Mouse (Mus musculus) stomach, embryonic 15.5 days (tissue): ENCODE measurements around the gene Wbp2. TPM values are rescaled to one million over a fixed set of nuclear protein-coding genes. Genes with fewer than 3 reads are reported as not detected.

Experiments
- ATAC-seq: fragments of 200-750 bp; cut with Nextera tagmentation; 2 replicates; pipeline ENCODE4 v1.8.0; 2017; ENCODE audit warnings: low read depth, moderate number of reproducible peaks, moderate TSS enrichment; ENCODE audit not compliant: insufficient read depth, low FRiP score
- H3K27ac ChIP-seq: fragments of 300-500 bp; sonication (generic); 2 replicates; pipeline ENCODE4 v1.5.1; 2015; ENCODE audit warnings: mild to moderate bottlenecking, inconsistent platforms
- H3K27me3 ChIP-seq: fragments of 300-500 bp; sonication (generic); replicated peaks from 2 replicates; pipeline ENCODE4 v1.6.1; 2015; ENCODE audit warnings: inconsistent platforms
- H3K36me3 ChIP-seq: fragments of 300-500 bp; sonication (generic); 2 replicates; pipeline ENCODE4 v1.6.1; 2015; ENCODE audit warnings: inconsistent platforms
- H3K4me1 ChIP-seq: fragments of 300-500 bp; sonication (generic); 2 replicates; pipeline ENCODE4 v1.6.1; 2015; ENCODE audit warnings: inconsistent platforms
- H3K4me2 ChIP-seq: fragments of 300-500 bp; sonication (generic); 2 replicates; pipeline ENCODE4 v1.6.1; 2015; ENCODE audit warnings: mild to moderate bottlenecking, inconsistent platforms
- H3K4me3 ChIP-seq: fragments of 300-500 bp; sonication (generic); replicated peaks from 2 replicates; pipeline ENCODE4 v1.5.1; 2015; ENCODE audit warnings: inconsistent platforms
- H3K9ac ChIP-seq: fragments of 300-500 bp; sonication (generic); 2 replicates; pipeline ENCODE4 v1.6.1; 2015; ENCODE audit warnings: inconsistent platforms
- H3K9me3 ChIP-seq: fragments of 300-500 bp; sonication (generic); 2 replicates; pipeline ENCODE4 v1.6.1; 2016; ENCODE audit warnings: inconsistent platforms
- WGBS: fragments of 180-500 bp; shearing (Covaris S2); methylation state at CpG from one replicate; pipeline ENCODE4 v1.1.7; 2015; 5-methylcytosine and 5-hydroxymethylcytosine counted together
- polyA plus RNA-seq: library from polyadenylated mRNA; unstranded; fragments of >200 nt; fragmentation: Nextera tagmentation; extraction: Ambion mirVana; gene quantifications from 2 replicates; pipeline ENCODE4 v1.2.1, GENCODE M21; 2015

Gene Wbp2
- polyA plus RNA-seq, 1 experiment from 2014 or later: 70.4 TPM

DNA sequence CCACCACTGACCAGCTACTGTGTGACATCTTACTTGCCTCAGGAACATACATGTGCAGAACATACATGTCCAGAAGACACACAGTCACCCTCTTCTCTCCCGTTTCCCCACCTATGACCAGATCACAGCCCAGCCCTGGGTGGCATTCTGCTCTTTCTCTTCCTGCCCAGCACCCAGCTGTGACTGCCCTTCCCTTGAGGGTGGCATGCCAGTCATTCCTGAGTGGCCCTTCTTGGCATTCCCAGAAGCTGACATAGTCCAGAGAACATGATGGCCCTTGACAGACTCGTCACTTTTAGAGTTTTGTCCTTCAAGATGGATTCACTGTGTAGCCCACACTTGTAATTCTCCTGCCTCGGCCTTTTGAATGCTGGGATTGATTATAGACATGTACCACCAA, 14.2 kb downstream of the Wbp2 start:
- Histone ChIP-seq H3K9me3 (no peaks in the 10 kb centered on the region), H3K36me3 (no peaks in the 10 kb centered on the region), H3K4me3 (no peak overlapping the region), H3K4me1 (0 out of 2 replicates have a peak, but pooled peaks cover 10% of the 10 kb centered on the region), H3K27me3 (no peaks in the 10 kb centered on the region), H3K4me2 (no peak overlapping the region), H3K9ac (no peak overlapping the region), H3K27ac (no peak overlapping the region)
- WGBS: 68% methylated on average over 3 of the region's 3 CpGs
- ATAC-seq: no peak

DNA sequence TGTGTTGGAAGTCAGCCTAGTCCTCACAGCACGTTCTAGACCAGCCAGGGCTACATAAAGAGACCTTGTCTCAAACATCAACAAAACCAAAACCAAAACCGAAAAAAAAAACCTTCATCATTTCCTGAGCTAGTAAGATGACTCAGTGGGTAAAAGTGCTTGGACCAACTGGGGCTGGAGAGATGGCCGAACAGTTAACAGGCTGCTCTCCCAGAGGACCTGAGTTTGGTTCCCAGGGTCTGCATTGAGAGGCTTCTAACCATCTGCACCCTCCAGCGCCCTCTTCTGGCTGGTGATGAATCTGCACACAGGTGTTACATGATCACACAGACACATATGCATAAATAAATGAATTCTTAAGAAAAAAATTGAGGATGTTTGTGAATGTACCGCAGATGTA, 15.3 kb downstream of the Wbp2 start:
- Histone ChIP-seq H3K27me3 (no peaks in the 10 kb centered on the region), H3K27ac (no peak overlapping the region), H3K4me3 (no peak overlapping the region), H3K36me3 (no peaks in the 10 kb centered on the region), H3K9ac (no peak overlapping the region), H3K9me3 (no peaks in the 10 kb centered on the region), H3K4me2 (no peak overlapping the region), H3K4me1 (0 out of 2 replicates have a peak, but pooled peaks cover 3% of the 10 kb centered on the region)
- no peak for ATAC-seq
- WGBS: 58% methylated on average over 5 of the region's 5 CpGs

DNA sequence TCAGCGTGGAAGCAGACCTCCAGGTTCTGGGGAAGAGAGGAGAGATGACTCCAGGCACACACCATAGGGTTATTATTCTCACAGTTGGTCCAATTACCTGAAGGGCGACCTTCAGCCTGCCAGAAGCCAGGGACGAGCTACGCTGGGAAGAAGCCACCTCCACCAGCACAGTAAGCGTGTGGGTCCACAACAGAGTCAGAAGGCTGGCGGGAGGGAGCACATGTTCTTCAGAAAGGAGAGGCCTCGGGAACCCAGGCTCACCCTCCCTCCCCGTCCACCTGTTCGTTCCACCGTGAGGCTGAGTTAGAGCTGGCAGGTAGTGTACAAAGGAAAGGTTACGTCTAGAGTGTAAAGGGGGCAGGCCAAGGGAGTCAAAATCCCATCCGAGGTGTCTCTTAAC, 21.4 kb downstream of the Wbp2 start:
- no peak overlapping the region for H3K4me3 ChIP-seq
- 81% methylated on average over 12 of the region's 12 CpGs for WGBS
- peaks cover 4% of the 10 kb centered on the region; the same call in 1 of the 2 replicates for H3K36me3 ChIP-seq
- no peaks in the 10 kb centered on the region for H3K4me1 ChIP-seq
- H3K4me2 ChIP-seq: no peak overlapping the region
- no peak overlapping the region for H3K27ac ChIP-seq
- no peak for ATAC-seq
- H3K27me3 ChIP-seq: no peaks in the 10 kb centered on the region
- no peaks in the 10 kb centered on the region for H3K9me3 ChIP-seq
- no peak overlapping the region for H3K9ac ChIP-seq

DNA sequence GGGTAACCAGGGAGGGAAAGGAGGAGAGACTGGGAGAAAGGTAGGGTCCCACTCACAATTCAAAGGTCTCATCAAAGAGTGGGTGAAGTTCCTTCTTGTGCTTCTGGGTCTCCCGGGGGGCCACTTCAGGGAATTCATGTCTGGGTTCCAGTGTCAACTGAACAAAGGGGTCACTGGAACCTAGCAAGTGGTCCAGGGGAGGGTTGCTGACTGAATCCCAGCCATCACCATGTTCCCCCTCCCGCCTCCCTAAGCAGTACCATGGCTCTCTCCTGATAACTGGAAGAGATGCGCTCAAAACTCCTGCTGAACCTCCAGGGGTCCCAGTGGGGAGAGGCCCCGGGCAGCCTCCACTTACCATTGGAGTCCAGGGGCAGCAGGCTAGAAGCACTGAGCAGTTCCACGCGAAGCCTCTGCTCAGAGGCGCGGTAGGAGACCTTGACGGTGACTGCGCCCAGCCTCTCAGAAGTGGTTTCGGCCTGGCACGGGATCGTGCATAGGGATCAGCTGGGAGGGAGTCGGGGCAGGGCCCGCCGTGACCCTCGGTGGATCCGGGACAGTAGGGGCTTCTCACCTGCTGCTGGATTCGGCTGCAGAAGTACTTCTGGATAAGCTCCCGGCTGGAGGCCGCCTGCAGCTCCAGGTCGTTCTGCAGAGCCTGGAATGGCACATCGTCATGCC, 22.5 kb downstream of the Wbp2 start:
- H3K4me1 ChIP-seq: no peaks in the 10 kb centered on the region
- no peak overlapping the region for H3K9ac ChIP-seq
- no peaks in the 10 kb centered on the region for H3K27me3 ChIP-seq
- H3K4me2 ChIP-seq: no peak overlapping the region
- H3K36me3 ChIP-seq: peaks cover 13% of the 10 kb centered on the region
- ATAC-seq: no peak
- H3K4me3 ChIP-seq: no peak overlapping the region
- no peaks in the 10 kb centered on the region for H3K9me3 ChIP-seq
- WGBS: 59% methylated on average over 23 of the region's 23 CpGs
- no peak overlapping the region for H3K27ac ChIP-seq

DNA sequence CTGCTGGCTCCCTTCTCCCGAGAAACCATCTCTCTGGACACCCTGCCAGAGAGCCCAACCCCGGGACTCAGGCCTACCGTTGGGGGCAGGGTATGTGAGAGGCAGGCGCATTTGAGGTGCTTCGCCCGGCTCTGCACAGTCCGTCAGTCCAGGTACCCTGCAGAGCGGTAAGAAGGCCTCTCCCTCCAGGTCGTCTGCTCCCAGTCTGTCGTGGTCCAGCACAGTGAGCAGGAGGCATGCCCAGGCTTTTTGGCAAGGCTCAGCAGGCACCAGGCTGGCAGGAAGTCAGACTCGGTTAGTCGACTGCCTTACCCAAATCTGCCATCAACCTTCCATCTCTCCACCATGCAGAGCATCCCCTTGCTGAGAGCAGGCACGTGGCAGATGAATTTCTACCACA, 23.2 kb downstream of the Wbp2 start:
- no peak for ATAC-seq
- 66% methylated on average over 13 of the region's 13 CpGs for WGBS
- Histone ChIP-seq H3K9me3 (no peaks in the 10 kb centered on the region), H3K36me3 (peaks cover 20% of the 10 kb centered on the region), H3K27ac (no peak overlapping the region), H3K4me2 (no peak overlapping the region), H3K4me3 (no peak overlapping the region), H3K27me3 (no peaks in the 10 kb centered on the region), H3K9ac (no peak overlapping the region), H3K4me1 (no peaks in the 10 kb centered on the region)

DNA sequence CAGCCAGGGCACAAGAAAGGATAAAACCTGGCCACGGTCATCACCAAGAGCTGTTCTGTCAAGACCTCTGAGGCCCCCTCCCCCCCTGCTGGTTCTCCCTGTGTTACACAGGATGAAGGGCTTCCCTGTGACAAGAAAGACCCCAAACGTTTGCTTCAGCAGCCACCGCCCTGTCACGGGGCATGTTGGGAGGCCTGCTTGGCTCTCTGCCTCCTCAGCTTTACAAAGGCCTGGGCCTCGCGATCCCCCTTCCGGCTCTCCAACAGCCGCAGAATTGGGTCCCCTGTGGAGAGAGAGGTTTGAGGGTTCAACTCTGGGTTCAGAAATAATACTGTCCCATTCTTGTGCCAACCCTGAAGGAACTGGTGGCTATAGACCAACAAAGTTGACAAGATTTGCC, 24.3 kb downstream of the Wbp2 start:
- Histone ChIP-seq H3K4me3 (no peak overlapping the region), H3K4me2 (no peak overlapping the region), H3K9ac (no peak overlapping the region), H3K9me3 (no peaks in the 10 kb centered on the region), H3K4me1 (no peaks in the 10 kb centered on the region), H3K27me3 (no peaks in the 10 kb centered on the region), H3K36me3 (peaks cover 30% of the 10 kb centered on the region), H3K27ac (no peak overlapping the region)
- WGBS: 65% methylated on average over 8 of the region's 8 CpGs
- ATAC-seq: no peak

DNA sequence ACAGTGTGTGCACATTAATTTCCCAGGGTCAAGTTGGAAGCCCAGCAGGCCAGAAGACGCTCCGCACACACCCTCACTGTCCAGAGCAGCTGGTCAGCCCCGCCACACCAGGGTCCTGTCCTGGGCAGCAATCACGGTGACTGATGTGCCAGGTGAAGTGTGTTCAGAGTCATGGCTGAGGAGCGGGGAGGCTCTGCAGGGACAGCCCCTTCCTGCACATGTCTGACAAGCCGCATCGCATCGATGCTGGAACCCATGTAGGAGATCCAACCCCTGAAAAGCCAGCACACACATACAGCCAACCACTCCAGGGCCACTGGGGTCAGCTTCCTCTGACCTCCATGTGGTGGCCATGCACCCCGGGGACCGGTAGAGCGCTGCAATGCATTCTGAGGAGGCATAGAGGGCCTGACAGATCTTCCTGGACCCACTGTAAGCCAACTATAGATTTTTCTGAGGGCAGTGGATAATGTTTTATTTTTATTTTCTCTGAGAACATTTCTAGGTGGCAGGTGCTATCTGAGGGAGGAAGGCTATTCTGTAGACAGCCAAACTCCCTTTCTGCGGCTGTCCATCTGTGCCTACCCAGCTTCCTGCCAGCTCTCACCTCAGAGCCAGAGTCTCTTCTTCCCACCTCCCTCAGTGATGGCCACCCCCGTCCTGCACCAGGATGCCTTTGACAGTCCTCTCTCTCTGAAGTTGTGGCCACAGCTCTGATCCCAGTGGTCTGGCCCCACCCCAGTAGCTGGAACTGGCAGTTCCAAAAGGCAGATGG, 25.0 kb downstream of the Wbp2 start:
- H3K27me3 ChIP-seq: no peaks in the 10 kb centered on the region
- H3K4me3 ChIP-seq: no peak overlapping the region
- no peak overlapping the region for H3K27ac ChIP-seq
- no peaks in the 10 kb centered on the region for H3K9me3 ChIP-seq
- no peaks in the 10 kb centered on the region for H3K4me1 ChIP-seq
- 84% methylated on average over 13 of the region's 13 CpGs for WGBS
- peaks cover 37% of the 10 kb centered on the region for H3K36me3 ChIP-seq
- no peak overlapping the region for H3K9ac ChIP-seq
- no peak for ATAC-seq
- no peak overlapping the region for H3K4me2 ChIP-seq

DNA sequence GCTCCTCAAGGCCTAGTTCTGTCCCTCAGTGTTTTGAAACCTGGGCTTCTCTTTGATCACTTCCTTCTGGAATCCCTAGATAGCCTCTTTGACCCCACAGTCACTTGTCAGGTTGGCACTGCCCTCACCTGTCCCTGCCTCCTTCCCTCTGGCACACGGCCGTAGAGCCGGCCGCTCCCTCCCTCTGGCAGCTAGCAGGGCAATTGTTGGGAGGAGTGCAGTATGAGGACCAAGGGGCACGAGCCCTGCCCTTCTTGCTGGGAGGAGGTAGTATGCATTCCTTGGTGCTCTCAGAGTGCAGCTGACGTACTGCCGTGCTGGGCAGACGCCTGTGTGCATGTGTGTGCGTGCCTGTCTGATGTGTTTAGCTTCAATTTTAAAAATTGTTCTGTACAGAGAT, 26.2 kb downstream of the Wbp2 start:
- Histone ChIP-seq H3K27me3 (no peaks in the 10 kb centered on the region), H3K27ac (no peak overlapping the region), H3K9me3 (no peaks in the 10 kb centered on the region), H3K4me2 (no peak overlapping the region), H3K36me3 (peaks cover 47% of the 10 kb centered on the region), H3K4me3 (no peak overlapping the region), H3K9ac (no peak overlapping the region), H3K4me1 (no peaks in the 10 kb centered on the region)
- ATAC-seq: no peak; the same call in 1 of the 2 replicates
- WGBS: 65% methylated on average over 9 of the region's 9 CpGs

DNA sequence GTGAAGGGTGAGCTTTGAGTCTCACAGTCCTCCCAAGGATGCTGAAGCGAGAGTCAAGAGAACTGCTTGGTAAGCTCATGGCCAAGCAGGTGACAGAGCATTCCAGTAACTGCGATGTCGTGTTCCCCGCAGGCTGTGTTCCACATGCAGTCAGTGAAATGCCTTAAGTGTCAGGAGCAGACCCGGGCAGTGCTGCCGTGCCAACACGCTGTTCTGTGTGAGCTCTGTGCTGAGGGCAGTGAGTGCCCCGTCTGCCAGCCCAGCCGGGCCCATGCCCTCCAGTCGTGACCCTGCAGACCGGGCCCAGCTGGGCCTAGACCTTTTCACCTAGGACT, 27.1 kb downstream of the Wbp2 start:
- no peak for ATAC-seq
- Histone ChIP-seq H3K27ac (no peak overlapping the region), H3K9me3 (no peaks in the 10 kb centered on the region), H3K27me3 (no peaks in the 10 kb centered on the region), H3K4me3 (no peak overlapping the region), H3K36me3 (peaks cover 55% of the 10 kb centered on the region), H3K9ac (no peak overlapping the region), H3K4me2 (no peak overlapping the region), H3K4me1 (no peaks in the 10 kb centered on the region)
- 89% methylated on average over 11 of the region's 11 CpGs for WGBS

DNA sequence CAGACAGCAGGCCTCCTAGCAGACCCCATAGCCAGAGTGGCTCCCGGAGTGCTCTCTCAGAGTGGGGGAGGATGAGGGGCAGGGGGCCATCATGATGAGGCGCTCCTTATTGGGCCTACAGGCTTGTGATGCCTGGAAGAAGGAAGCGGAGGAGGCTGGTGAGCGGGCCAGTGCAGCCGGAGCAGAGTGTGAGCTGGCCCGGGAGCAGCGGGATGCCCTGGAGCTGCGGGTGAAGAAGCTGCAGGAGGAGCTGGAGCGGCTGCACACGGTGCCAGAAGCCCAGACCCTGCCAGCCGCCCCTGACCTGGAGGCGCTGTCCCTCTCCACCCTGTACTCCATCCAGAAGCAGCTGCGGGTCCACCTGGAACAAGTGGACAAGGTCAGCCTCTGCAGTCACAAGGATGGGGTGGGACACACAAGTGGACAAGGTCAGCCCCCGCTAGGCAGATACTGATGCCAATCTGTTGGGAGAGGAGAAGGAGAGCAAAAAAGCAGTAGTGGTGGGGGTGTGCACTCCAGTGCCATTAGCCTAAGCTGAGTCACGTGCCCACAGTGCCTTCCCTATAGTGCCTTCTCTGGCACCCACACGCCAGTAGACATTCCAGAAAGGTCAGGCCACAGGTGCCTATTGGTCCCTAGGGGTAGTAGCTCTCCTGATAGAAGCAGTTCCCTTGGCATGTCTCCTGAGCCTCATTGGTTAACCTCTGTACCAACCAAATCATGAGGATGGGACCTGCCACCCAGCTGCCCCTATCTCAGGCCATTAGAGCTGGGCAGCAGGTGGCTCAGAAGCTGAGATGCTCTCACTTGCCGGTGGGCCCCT, 27.7 kb downstream of the Wbp2 start:
- Histone ChIP-seq H3K9ac (no peak overlapping the region), H3K9me3 (no peaks in the 10 kb centered on the region), H3K4me1 (no peaks in the 10 kb centered on the region), H3K36me3 (peaks cover 57% of the 10 kb centered on the region), H3K27me3 (no peaks in the 10 kb centered on the region), H3K4me3 (no peak overlapping the region), H3K27ac (no peak overlapping the region), H3K4me2 (no peak overlapping the region)
- ATAC-seq: no peak
- 88% methylated on average over 17 of the region's 17 CpGs for WGBS

DNA sequence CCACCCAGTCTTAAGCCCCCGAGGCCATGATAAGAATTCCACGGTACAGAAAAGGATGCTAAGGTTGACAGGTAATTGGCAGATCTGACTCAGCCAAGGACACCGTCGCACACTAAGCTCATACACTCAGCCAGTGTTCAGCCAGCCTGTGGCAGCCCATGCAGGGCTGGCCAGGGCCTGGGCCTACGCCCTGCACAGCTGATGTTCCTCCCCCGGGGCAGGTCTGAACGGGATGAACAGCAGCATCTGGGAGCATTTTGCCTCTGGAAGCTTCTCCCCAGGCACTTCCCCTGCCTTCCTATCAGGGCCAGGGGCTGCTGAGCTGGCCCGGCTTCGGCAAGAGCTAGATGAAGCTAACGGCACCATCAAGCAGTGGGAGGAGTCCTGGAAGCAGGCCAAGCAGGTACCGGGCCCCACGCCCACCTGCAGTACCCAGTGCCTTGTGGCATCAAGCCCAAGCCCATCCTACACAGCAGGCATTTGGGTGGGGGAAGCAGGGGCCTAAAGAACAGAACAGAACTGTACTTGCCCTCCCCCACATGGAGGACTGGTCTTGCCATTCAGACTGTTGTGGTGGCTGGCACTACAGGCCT, 28.7 kb downstream of the Wbp2 start:
- Histone ChIP-seq H3K9me3 (no peaks in the 10 kb centered on the region), H3K4me3 (no peak overlapping the region), H3K27ac (no peak overlapping the region), H3K27me3 (no peaks in the 10 kb centered on the region), H3K4me2 (no peak overlapping the region), H3K36me3 (peaks cover 66% of the 10 kb centered on the region), H3K4me1 (no peaks in the 10 kb centered on the region), H3K9ac (no peak overlapping the region)
- ATAC-seq: no peak
- WGBS: 68% methylated on average over 12 of the region's 12 CpGs
